Mouse (Mus musculus): ENCODE results near the gene Cks2.
A peak's percentile ranks its signal among the peaks of the same experiment; 100 is the strongest.
"Not testable (repeated sequence)": the region's sequence is repeated elsewhere in the genome, so short reads cannot be mapped to it uniquely, and the experiment has no call there.

The Cks2 gene

GRCm38 (mm10) chr13:51644829-51645789 lies at the start of gene Cks2:
Gene Cks2, plus strand, starts transcription at chr13:51645232.
- DNase-seq (ENCODE audit: low read depth, low spot score), result peak; percentile 99

GRCm38 (mm10) chr13:51595404-51595803 lies 49.6 kb upstream of the Cks2 start:
- DNase-seq (ENCODE audit: low read depth, low spot score), result no peak

- no peak for DNase-seq (ENCODE audit: low read depth, low spot score)
Measured at GRCm38 (mm10) chr13:51598063-51598462, 47.0 kb upstream of the Cks2 start.

- no peak for DNase-seq (ENCODE audit: low read depth, low spot score)
Measured at GRCm38 (mm10) chr13:51600169-51600568, 44.9 kb upstream of the Cks2 start.

GRCm38 (mm10) chr13:51602764-51603163 lies 42.3 kb upstream of the Cks2 start:
- no peak for DNase-seq (ENCODE audit: low read depth, low spot score)

- no peak for DNase-seq (ENCODE audit: low read depth, low spot score)
Measured at GRCm38 (mm10) chr13:51603221-51603893, 41.7 kb upstream of the Cks2 start.

GRCm38 (mm10) chr13:51603894-51604244 lies 41.2 kb upstream of the Cks2 start:
- no peak for DNase-seq (ENCODE audit: low read depth, low spot score)

GRCm38 (mm10) chr13:51609231-51609630 lies 35.8 kb upstream of the Cks2 start:
- DNase-seq (ENCODE audit: low read depth, low spot score), result peak; percentile 8

GRCm38 (mm10) chr13:51611060-51611459 lies 34.0 kb upstream of the Cks2 start:
- DNase-seq (ENCODE audit: low read depth, low spot score), result no peak

- DNase-seq (ENCODE audit: low read depth, low spot score), result no peak
Measured at GRCm38 (mm10) chr13:51611500-51611899, 33.5 kb upstream of the Cks2 start.

- no peak for DNase-seq (ENCODE audit: low read depth, low spot score)
Measured at GRCm38 (mm10) chr13:51615815-51616214, 29.2 kb upstream of the Cks2 start.

GRCm38 (mm10) chr13:51616417-51617044 lies 28.5 kb upstream of the Cks2 start:
- peak; percentile 42 for DNase-seq (ENCODE audit: low read depth, low spot score)

GRCm38 (mm10) chr13:51617306-51617705 lies 27.7 kb upstream of the Cks2 start:
- DNase-seq (ENCODE audit: low read depth, low spot score), result no peak

GRCm38 (mm10) chr13:51617861-51618260 lies 27.2 kb upstream of the Cks2 start:
- DNase-seq (ENCODE audit: low read depth, low spot score), result peak; percentile 49

- DNase-seq (ENCODE audit: low read depth, low spot score), result no peak
Measured at GRCm38 (mm10) chr13:51618602-51619001, 26.4 kb upstream of the Cks2 start.

- no peak for DNase-seq (ENCODE audit: low read depth, low spot score)
Measured at GRCm38 (mm10) chr13:51622626-51623025, 22.4 kb upstream of the Cks2 start.

- no peak for DNase-seq (ENCODE audit: low read depth, low spot score)
Measured at GRCm38 (mm10) chr13:51623678-51624077, 21.4 kb upstream of the Cks2 start.

- no peak for DNase-seq (ENCODE audit: low read depth, low spot score)
Measured at GRCm38 (mm10) chr13:51628273-51628848, 16.7 kb upstream of the Cks2 start.

- DNase-seq (ENCODE audit: low read depth, low spot score), result no peak
Measured at GRCm38 (mm10) chr13:51631354-51631992, 13.6 kb upstream of the Cks2 start.

GRCm38 (mm10) chr13:51632560-51633218 lies 12.3 kb upstream of the Cks2 start:
- no peak for DNase-seq (ENCODE audit: low read depth, low spot score)

- DNase-seq (ENCODE audit: low read depth, low spot score), result not testable (repeated sequence)
Measured at GRCm38 (mm10) chr13:51635384-51635783, 9.6 kb upstream of the Cks2 start.
